Mouse (Mus musculus) E14TG2a.4 (cell line): ENCODE data around the gene Cops6.
A peak's percentile ranks its signal among the peaks of the same experiment; 100 is the strongest.

Experiments used
- H3K27me3 ChIP-seq: 2 replicates; pipeline ENCODE4 v1.6.1; 2014; ENCODE audit warnings: low read length, control low read depth; ENCODE audit not compliant: insufficient read depth
- H3K36me3 ChIP-seq: 2 replicates; pipeline ENCODE4 v1.6.1; 2014; ENCODE audit warnings: low read length, control low read depth; ENCODE audit not compliant: insufficient read depth
- H3K4me1 ChIP-seq: replicated peaks from 2 replicates; pipeline ENCODE4 v1.6.1; 2014; ENCODE audit warnings: low read depth, low read length, control low read depth
- H3K4me3 ChIP-seq: replicated peaks from 2 replicates; pipeline ENCODE4 v1.5.1; 2014; ENCODE audit warnings: mild to moderate bottlenecking, low read length
- H3K9me3 ChIP-seq: 2 replicates; pipeline ENCODE4 v1.6.1; 2014; ENCODE audit warnings: low read length, control low read depth
- CTCF ChIP-seq: conservative IDR thresholded peaks from 2 replicates; pipeline ENCODE4 v1.5.1; 2014; ENCODE audit warnings: low read length
- NANOG ChIP-seq: IDR thresholded peaks from 2 replicates; pipeline ENCODE4 v1.6.1; 2014; ENCODE audit warnings: borderline replicate concordance, low read length, mixed read lengths
- POU5F1 ChIP-seq: IDR thresholded peaks from 2 replicates; pipeline ENCODE4 v1.6.1; 2014; ENCODE audit warnings: low read length, borderline replicate concordance

Cops6 gene

DNA sequence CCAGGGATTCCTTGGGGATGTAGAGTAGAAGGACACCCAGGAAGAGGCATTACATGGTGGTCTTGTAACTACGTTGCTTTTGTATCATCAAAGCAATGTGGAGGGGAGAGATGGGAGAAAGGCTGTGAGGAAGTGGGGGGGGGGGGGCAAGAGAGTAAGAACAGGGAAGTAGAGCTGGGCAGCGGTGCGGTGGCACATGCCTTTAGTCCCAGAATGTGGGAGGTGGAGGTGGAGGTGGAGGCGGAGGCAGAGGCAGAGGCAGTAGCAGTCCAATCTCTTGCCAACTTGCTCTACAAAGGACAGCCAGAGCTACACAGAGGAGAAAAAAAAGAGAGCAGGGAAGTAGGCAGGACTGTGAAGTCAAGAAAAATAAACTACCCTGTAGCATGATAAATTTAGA is 22.3 kb upstream of the Cops6 start:
- Histone ChIP-seq H3K9me3 (no peaks in the 10 kb centered on the region), H3K27me3 (no peaks in the 10 kb centered on the region), H3K4me1 (0 out of 2 replicates have a peak, but pooled peaks cover 5% of the 10 kb centered on the region), H3K4me3 (no peak overlapping the region), H3K36me3 (peaks cover 27% of the 10 kb centered on the region)
- TF ChIP-seq CTCF, result no peak

DNA sequence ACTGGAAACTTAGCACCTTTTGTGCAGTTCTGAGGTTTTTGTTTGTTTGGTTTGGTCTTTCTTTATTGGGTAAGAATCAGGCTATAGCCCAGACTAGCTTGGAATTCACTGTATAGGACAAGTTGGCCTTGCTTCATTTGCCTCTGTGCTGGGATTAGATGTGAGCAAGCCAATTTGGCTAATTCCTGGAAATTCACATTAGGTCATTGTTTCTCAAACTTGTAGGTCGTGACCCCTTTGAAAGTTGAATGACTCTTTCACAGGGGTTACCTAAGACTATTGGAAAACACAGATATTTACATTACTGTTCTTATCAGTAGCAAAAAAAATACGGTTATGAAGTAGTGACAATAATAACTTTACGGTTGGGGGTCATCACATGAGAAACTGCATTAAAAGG is 6.5 kb upstream of the Cops6 start:
- H3K4me3 ChIP-seq, result peak overlapping the region; percentile 89
- no peaks in the 10 kb centered on the region for H3K9me3 ChIP-seq
- H3K27me3 ChIP-seq, result no peaks in the 10 kb centered on the region
- peaks cover 28% of the 10 kb centered on the region for H3K36me3 ChIP-seq
- no peak for TF ChIP-seq CTCF
- no peak for TF ChIP-seq POU5F1
- no peak for TF ChIP-seq NANOG
- peaks cover 19% of the 10 kb centered on the region for H3K4me1 ChIP-seq

DNA sequence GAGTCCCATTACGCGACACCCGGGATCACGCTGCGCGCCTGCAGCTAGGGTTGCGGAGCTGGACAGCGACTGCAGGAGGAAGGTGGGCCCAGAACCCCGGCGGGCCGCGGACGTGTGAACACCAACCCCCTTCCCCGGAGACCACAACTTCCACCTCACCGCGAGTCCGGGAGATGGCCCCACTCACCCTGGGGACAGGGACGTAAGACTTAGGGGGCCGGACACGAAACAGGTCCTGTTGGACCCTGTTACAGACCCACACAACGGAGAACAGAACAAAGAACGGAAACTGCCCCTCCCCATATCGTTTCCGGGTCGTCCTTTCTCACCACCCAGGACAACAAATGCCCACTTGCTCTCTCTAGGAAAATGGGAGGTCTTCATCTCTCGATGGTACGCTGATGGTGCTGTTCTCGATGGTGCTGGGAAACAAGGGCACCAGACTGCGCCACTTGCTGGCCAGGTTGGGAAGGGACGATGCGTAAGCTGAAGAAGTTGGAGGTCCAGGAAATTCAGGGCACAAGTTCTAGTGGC is 5.4 kb upstream of the Cops6 start, which contains the start of gene Zfp113:
Gene Zfp113, minus strand, starts transcription at position 302 of the 534 bp plus-strand sequence.
- Histone ChIP-seq H3K27me3 (no peaks in the 10 kb centered on the region), H3K4me3 (peak within 1 kb of the TSS; percentile 89), H3K36me3 (peaks cover 23% of the 10 kb centered on the region), H3K4me1 (peaks cover 28% of the 10 kb centered on the region), H3K9me3 (no peaks in the 10 kb centered on the region)
- TF ChIP-seq NANOG (no peak), POU5F1 (no peak), CTCF (peak; percentile 63)

DNA sequence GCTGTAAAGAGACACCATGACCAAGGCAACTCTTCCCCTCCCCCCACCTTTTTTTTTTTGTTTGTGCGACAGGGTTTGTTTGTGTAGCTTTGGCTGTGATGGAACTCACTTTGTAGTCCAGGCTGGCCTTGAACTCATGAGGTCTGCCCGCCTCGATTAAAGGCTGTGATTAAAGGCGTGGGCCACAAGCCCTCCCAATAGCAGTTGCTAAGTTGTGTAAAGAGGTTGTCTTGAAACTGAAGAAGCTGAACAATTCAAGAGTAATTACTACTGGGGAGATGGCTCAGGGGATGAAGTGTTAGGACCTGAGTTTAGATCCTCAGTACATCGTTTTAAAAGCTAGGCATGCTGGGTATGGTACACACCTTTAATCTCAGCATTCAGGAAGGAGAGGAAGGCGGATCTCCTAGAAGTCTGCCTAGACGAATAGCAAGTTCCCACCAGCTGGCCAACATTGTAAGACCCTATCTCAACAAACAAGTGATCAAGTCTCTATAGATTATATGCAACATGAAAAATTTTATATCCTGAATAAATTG is 578 bp upstream of the Cops6 start:
- Histone ChIP-seq H3K9me3 (no peaks in the 10 kb centered on the region), H3K4me1 (peaks cover 52% of the 10 kb centered on the region), H3K36me3 (peaks cover 36% of the 10 kb centered on the region), H3K27me3 (no peaks in the 10 kb centered on the region), H3K4me3 (peak overlapping the region; percentile 90)
- TF ChIP-seq NANOG (no peak), POU5F1 (no peak), CTCF (no peak)

DNA sequence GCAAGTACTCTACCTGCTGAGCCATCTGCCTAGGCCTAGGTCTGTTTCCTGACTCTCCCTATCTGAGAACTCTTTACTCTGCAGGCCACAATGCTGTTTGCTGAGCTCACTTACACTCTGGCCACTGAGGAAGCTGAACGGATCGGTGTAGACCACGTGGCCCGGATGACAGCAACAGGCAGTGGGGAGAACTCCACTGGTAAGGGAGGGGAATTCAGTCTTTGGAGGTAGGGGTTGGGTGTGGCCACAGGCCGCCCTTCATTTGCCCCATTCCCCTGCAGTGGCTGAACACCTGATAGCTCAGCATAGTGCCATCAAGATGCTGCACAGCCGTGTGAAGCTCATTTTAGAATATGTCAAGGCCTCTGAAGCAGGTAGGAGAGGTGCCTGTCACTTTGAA is 2.2 kb downstream of the Cops6 start:
- H3K9me3 ChIP-seq, result no peaks in the 10 kb centered on the region
- no peak for TF ChIP-seq CTCF
- TF ChIP-seq NANOG, result no peak
- TF ChIP-seq POU5F1, result no peak
- peaks cover 63% of the 10 kb centered on the region for H3K36me3 ChIP-seq
- peak overlapping the region; percentile 90 for H3K4me3 ChIP-seq
- H3K27me3 ChIP-seq, result no peaks in the 10 kb centered on the region
- H3K4me1 ChIP-seq, result peaks cover 79% of the 10 kb centered on the region

DNA sequence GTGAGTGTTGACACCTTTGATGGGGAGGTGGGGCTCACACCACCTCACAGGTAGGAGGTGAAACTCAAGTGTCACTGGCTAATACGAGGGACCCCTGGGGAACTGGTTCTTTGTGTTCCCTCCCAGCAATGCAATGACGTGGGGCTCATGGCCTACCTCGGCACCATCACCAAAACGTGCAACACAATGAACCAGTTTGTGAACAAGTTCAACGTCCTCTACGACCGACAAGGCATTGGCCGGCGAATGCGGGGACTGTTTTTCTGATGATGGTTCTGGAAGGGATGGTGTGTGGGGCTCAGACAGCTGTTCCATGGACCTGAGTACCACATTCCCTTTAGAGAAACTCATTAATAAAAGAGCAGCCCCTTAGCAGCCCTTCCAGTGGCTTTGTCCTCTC is 2.7 kb downstream of the Cops6 start:
- TF ChIP-seq POU5F1 (no peak), CTCF (no peak), NANOG (no peak)
- H3K4me3 ChIP-seq, result peak overlapping the region; percentile 15; the same call in 1 of the 2 replicates
- peaks cover 69% of the 10 kb centered on the region for H3K36me3 ChIP-seq
- no peaks in the 10 kb centered on the region for H3K9me3 ChIP-seq
- no peaks in the 10 kb centered on the region for H3K27me3 ChIP-seq
- H3K4me1 ChIP-seq, result peaks cover 85% of the 10 kb centered on the region

DNA sequence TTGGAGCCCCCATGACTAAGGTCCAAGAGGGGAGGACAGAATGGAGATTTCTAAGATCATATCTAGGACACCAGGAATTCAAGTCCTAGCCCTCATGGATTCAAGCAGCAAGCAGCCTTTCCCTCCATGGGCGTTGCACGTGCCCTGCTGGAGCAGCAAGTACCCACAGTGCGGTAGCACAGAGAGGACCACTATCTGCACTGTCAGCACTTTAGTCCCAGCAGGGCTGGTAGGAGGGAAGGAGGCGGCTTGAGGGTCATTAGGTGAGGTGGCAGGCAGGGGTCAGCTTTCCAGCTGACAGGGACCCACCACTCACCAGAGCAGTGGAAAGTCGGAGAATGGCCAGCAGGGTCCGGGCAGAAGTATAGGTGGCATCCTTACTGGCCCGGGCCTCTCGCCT is 4.7 kb downstream of the Cops6 start:
- peak overlapping the region; percentile 57 for H3K4me3 ChIP-seq
- peaks cover 86% of the 10 kb centered on the region for H3K4me1 ChIP-seq
- H3K27me3 ChIP-seq, result no peaks in the 10 kb centered on the region
- peaks cover 85% of the 10 kb centered on the region for H3K36me3 ChIP-seq
- no peaks in the 10 kb centered on the region for H3K9me3 ChIP-seq
- TF ChIP-seq CTCF (no peak), POU5F1 (no peak), NANOG (no peak)

DNA sequence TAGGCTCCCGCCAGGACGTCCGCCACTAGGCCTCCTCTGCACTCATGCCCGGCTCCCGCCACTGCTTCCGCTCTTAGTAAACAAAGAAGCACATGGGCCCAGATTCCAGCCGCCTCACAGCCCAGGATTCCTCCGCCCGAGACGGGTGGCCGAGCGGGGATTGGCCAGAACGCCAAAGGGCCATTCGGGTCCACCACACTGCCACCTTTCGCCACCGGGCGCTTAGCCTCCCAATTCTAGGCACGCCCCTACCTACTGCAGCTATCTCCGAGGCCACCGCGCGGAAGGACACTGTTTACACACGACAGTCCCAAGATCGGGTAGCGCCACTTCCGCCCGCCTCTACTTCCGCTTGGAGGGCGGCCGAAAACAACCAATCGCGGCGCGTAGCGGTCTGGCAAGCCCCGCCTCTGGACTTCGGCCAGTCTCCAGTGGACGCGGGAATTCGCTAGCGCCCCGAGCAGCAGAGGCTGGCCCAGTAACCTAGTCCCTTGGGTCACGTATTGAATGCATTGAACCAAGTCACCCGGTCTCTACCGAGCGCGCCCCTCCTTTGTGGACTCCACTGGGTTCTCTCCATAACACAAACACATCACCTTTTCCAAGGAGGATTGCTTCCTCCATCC is 10.2 kb downstream of the Cops6 start:
- Histone ChIP-seq H3K36me3 (peaks cover 76% of the 10 kb centered on the region), H3K9me3 (no peaks in the 10 kb centered on the region), H3K4me1 (peaks cover 55% of the 10 kb centered on the region), H3K27me3 (no peaks in the 10 kb centered on the region), H3K4me3 (peak overlapping the region; percentile 94)
- TF ChIP-seq CTCF, result no peak
- TF ChIP-seq NANOG, result no peak
- TF ChIP-seq POU5F1, result no peak
